Mouse (Mus musculus): ENCODE data around the gene Cfb. TPM values are rescaled to one million over a fixed set of nuclear protein-coding genes. Genes with fewer than 3 reads are reported as not detected.
"Not testable (repeated sequence)": the region's sequence is repeated elsewhere in the genome, so short reads cannot be mapped to it uniquely, and the experiment has no call there.

Cfb gene
- total RNA-seq, 4 experiments from 2014 or later, result 0.17 to 0.31 (median 0.18) TPM

- no peak for DNase-seq (ENCODE audit: low spot score in 2 of 2)
These were observed 24.6 kb downstream of the Cfb start for GRCm38 (mm10) chr17:34837464-34838324.

GRCm38 (mm10) chr17:34836856-34837221 lies 25.5 kb downstream of the Cfb start, which contains the start of the genes Stk19 and Dxo:
Gene Stk19 (minus strand): TSS chr17:34836945.
Gene Dxo (plus strand): TSS chr17:34837019.
- peak; percentile 96 to 97 for DNase-seq (ENCODE audit: low spot score in 2 of 2)

- DNase-seq (ENCODE audit: low spot score in 2 of 2), result no peak
These were observed 26.0 kb downstream of the Cfb start for GRCm38 (mm10) chr17:34836155-34836855.

- not testable (repeated sequence) for DNase-seq (ENCODE audit: low spot score in 2 of 2)
These were observed 31.5 kb downstream of the Cfb start for GRCm38 (mm10) chr17:34830776-34831175.

GRCm38 (mm10) chr17:34814818-34815370 lies 47.4 kb downstream of the Cfb start:
- no peak for DNase-seq (ENCODE audit: low spot score in 2 of 2)

GRCm38 (mm10) chr17:34813747-34814146 lies 48.6 kb downstream of the Cfb start:
- peak in 1 of 2 experiments; percentile 34 for DNase-seq (ENCODE audit: low spot score in 2 of 2)

- no peak for DNase-seq (ENCODE audit: low spot score in 2 of 2)
These were observed 51.0 kb downstream of the Cfb start for GRCm38 (mm10) chr17:34811275-34811674.

- DNase-seq (ENCODE audit: low spot score in 2 of 2), result not testable (repeated sequence)
These were observed 51.5 kb downstream of the Cfb start for GRCm38 (mm10) chr17:34810811-34811210.

GRCm38 (mm10) chr17:34810411-34810810 lies 51.9 kb downstream of the Cfb start:
- not testable (repeated sequence) for DNase-seq (ENCODE audit: low spot score in 2 of 2)

- DNase-seq (ENCODE audit: low spot score in 2 of 2), result no peak
These were observed 53.6 kb downstream of the Cfb start for GRCm38 (mm10) chr17:34808599-34809205.

GRCm38 (mm10) chr17:34807176-34807575 lies 55.1 kb downstream of the Cfb start:
- no peak for DNase-seq (ENCODE audit: low spot score in 2 of 2)

Small RNA genes within 50 kb of the gene (microRNA-seq; reads per million reads assigned to microRNA genes)
- gene Mir6970, result 0.51 to 2.6 reads per million in 2 experiments
- gene Mir6971, result 4.8 to 6.6 reads per million in 2 experiments
- 0 reads per million in 2 experiments for gene Mir6972

Other genes with a start within 250 kb of the Cfb start
- gene Egfl8, start 246.5 kb downstream of the Cfb start, total RNA-seq (2022), result 1 to 10 TPM; 1.4 to 3.3 (median 2.4) TPM
- 10 to 100 TPM; 40.2 to 53.2 (median 46.0) TPM for gene Ppt2, start 234.0 kb downstream of the Cfb start, total RNA-seq (2022)
- 100 to 1,000 TPM; 211 to 266 (median 228) TPM for gene Prrt1, start 233.0 kb downstream of the Cfb start, total RNA-seq (2022)
- gene Fkbpl, start 217.8 kb downstream of the Cfb start, total RNA-seq (2022), result 10 to 100 TPM; 12.5 to 18.5 (median 15.2) TPM
- gene Atf6b, start 215.4 kb downstream of the Cfb start, total RNA-seq (2022), result 10 to 100 TPM; 74.1 to 82.9 (median 79.8) TPM
- gene Tnxb, start 192.0 kb downstream of the Cfb start, total RNA-seq (2022), result 10 to 100 TPM; 10.6 to 13.3 (median 11.4) TPM
- gene C4b, start 118.6 kb downstream of the Cfb start, total RNA-seq (2022), result 100 to 1,000 TPM in 2 of 4 experiments, 10 to 100 TPM in 2; 45.7 to 391 (median 199) TPM
- 1 to 10 TPM; 2.7 to 3.2 (median 3.0) TPM for gene Cyp21a1, start 58.0 kb downstream of the Cfb start, total RNA-seq (2022)
- gene Stk19, start 25.6 kb downstream of the Cfb start, total RNA-seq (2022), result 10 to 100 TPM; 52.3 to 70.3 (median 58.1) TPM
- 10 to 100 TPM; 33.0 to 42.4 (median 34.4) TPM for gene Dxo, start 25.5 kb downstream of the Cfb start, total RNA-seq (2022)
- 10 to 100 TPM; 67.1 to 77.5 (median 71.5) TPM for gene Skiv2l, start 12.3 kb downstream of the Cfb start, total RNA-seq (2022)
- 10 to 100 TPM; 33.2 to 41.3 (median 40.8) TPM for gene Nelfe, start 12.1 kb downstream of the Cfb start, total RNA-seq (2022)
- 10 to 100 TPM in 2 of 4 experiments, 1 to 10 TPM in 2; 8.3 to 10.2 (median 9.3) TPM for gene Zbtb12, start 17.0 kb upstream of the Cfb start, total RNA-seq (2022)
- not detected for gene Gm20547, start 19.5 kb upstream of the Cfb start, total RNA-seq (2022)
- gene C2, start 35.7 kb upstream of the Cfb start, total RNA-seq (2022), result 1 to 10 TPM; 3.1 to 4.4 (median 4.3) TPM
- gene Ehmt2, start 36.0 kb upstream of the Cfb start, total RNA-seq (2022), result 100 to 1,000 TPM; 186 to 199 (median 189) TPM
- under 1 TPM; 0.14 to 0.41 (median 0.34) TPM for gene Slc44a4, start 51.9 kb upstream of the Cfb start, total RNA-seq (2022)
- 10 to 100 TPM; 38.3 to 46.8 (median 41.7) TPM for gene Neu1, start 68.7 kb upstream of the Cfb start, total RNA-seq (2022)
- 10 to 100 TPM; 13.2 to 31.7 (median 24.2) TPM for gene Hspa1b, start 96.7 kb upstream of the Cfb start, total RNA-seq (2022)
- not detected for gene Gm20481, start 107.4 kb upstream of the Cfb start, total RNA-seq (2022)
- gene Hspa1a, start 109.6 kb upstream of the Cfb start, total RNA-seq (2022), result 10 to 100 TPM; 14.3 to 24.2 (median 19.4) TPM
- gene Hspa1l, start 110.2 kb upstream of the Cfb start, total RNA-seq (2022), result under 1 TPM; 0.23 to 0.45 (median 0.31) TPM
- 10 to 100 TPM; 13.1 to 19.1 (median 16.9) TPM for gene Lsm2, start 119.3 kb upstream of the Cfb start, total RNA-seq (2022)
- gene Vars, start 138.5 kb upstream of the Cfb start, total RNA-seq (2022), result 10 to 100 TPM; 49.9 to 58.8 (median 51.3) TPM
- under 1 TPM; 0.14 to 0.90 (median 0.56) TPM for gene Vwa7, start 154.1 kb upstream of the Cfb start, total RNA-seq (2022)
- gene Sapcd1, start 165.5 kb upstream of the Cfb start, total RNA-seq (2022), result under 1 TPM in 2 of 4 experiments, not detected in 2; 0.76 to 0.95 TPM
- gene Msh5, start 184.2 kb upstream of the Cfb start, total RNA-seq (2022), result 1 to 10 TPM; 1.1 to 2.1 (median 1.4) TPM
- 10 to 100 TPM in 2 of 4 experiments, 1 to 10 TPM in 2; 9.2 to 27.8 (median 15.9) TPM for gene Clic1, start 187.4 kb upstream of the Cfb start, total RNA-seq (2022)
- gene Ddah2, start 196.5 kb upstream of the Cfb start, total RNA-seq (2022), result 10 to 100 TPM in 3 of 4 experiments, 1 to 10 TPM in 1; 8.8 to 20.3 (median 14.9) TPM
- gene Ly6g6c, start 202.9 kb upstream of the Cfb start, total RNA-seq (2022), result not detected
- under 1 TPM in 1 of 4 experiments, not detected in 3; 0.48 TPM for gene Mpig6b, start 203.7 kb upstream of the Cfb start, total RNA-seq (2022)
- gene Ly6g6e, start 214.4 kb upstream of the Cfb start, total RNA-seq (2022), result 1 to 10 TPM; 4.6 to 7.1 (median 5.6) TPM
- gene Ly6g6d, start 215.5 kb upstream of the Cfb start, total RNA-seq (2022), result 1 to 10 TPM; 1.4 to 2.9 (median 2.2) TPM
- 1 to 10 TPM in 1 of 4 experiments, under 1 TPM in 2, not detected in 1; 0.41 to 1.0 (median 0.89) TPM for gene Ly6g6f, start 223.1 kb upstream of the Cfb start, total RNA-seq (2022)
- gene Abhd16a, start 226.7 kb upstream of the Cfb start, total RNA-seq (2022), result 100 to 1,000 TPM in 3 of 4 experiments, 10 to 100 TPM in 1; 96.2 to 115 (median 106) TPM
- not detected for gene Ly6g5c, start 245.8 kb upstream of the Cfb start, total RNA-seq (2022)